17 mouse cellular contexts compared by ENCODE assay signal in the genomic region with DNA sequence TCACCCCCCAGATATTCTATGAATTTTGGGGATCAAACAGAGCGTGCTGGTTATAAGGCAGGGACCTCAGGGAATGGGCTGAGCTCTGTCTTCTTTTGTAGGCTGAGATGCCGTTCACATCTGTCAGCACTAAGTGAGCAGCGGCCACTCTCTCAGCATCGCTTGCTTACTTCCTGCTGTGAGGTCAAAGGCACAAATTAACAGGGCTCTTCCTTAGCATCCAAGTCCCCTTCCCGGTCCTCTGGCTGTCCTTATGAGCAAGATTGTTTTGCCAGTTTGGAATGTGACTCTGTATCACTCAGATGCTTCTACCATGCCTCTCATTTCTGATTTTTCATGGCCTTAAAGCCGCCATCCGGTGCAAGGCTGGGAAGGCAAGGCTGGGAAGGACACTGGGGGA.
A peak's percentile ranks its signal among the peaks of the same experiment; 100 is the strongest.
DNase-seq lines count a peak whose midpoint lies in the region; ATAC-seq lines count a peak whose summit lies in the region.
"Had no signal": no experiment of that assay in that cellular context is flagged by ENCODE, and none has a peak within 500 bp of the region (broad histone marks: within the 10 kb centered on the region; RNA-seq: fewer than 3 reads in every experiment).

No protein-coding gene starts in this region.

- H3K4me2 ChIP-seq in midbrain, embryonic 11.5 days = no peak overlapping the region
- no peak overlapping the region for H3K4me2 ChIP-seq in midbrain, embryonic 16.5 days (ENCODE audit: low read length)
- no peak overlapping the region for H3K4me2 ChIP-seq in forebrain, embryonic 16.5 days (ENCODE audit: low read length)
- H3K4me2 ChIP-seq: embryonic facial prominence, embryonic 12.5 days; forebrain, embryonic 12.5 days; heart, embryonic 12.5 days; hindbrain, embryonic 15.5 days had no signal

- ATAC-seq in midbrain, embryonic 11.5 days (ENCODE audit: low FRiP score) = no peak
- no peak for ATAC-seq in midbrain, embryonic 16.5 days
- no peak for ATAC-seq in forebrain, embryonic 16.5 days
- ATAC-seq: forebrain, postnatal 0 days; inflammation-experienced regulatory T-cells, adult 6 months had no signal

- no peaks in the 10 kb centered on the region; the same call in 1 of the 2 replicates for H3K27me3 ChIP-seq in midbrain, embryonic 11.5 days (ENCODE audit: control insufficient read depth, insufficient read depth, low read length)
- H3K27me3 ChIP-seq in midbrain, embryonic 16.5 days (ENCODE audit: control insufficient read depth, insufficient read depth, low read depth, low read length) = no peaks in the 10 kb centered on the region; the same call in 1 of the 2 replicates
- no peaks in the 10 kb centered on the region for H3K27me3 ChIP-seq in forebrain, embryonic 16.5 days (replicated peaks; ENCODE audit: control insufficient read depth, insufficient read depth, low read length)
- H3K27me3 ChIP-seq: embryonic facial prominence, embryonic 12.5 days had no signal

- no peaks in the 10 kb centered on the region; the same call in 1 of the 2 replicates for H3K9me3 ChIP-seq in midbrain, embryonic 11.5 days (ENCODE audit: control insufficient read depth, low read length)
- H3K9me3 ChIP-seq in midbrain, embryonic 16.5 days (replicated peaks; ENCODE audit: control insufficient read depth, low read length, poor library complexity, severe bottlenecking) = no peaks in the 10 kb centered on the region
- H3K9me3 ChIP-seq in forebrain, embryonic 16.5 days (ENCODE audit: control insufficient read depth, low read length) = no peaks in the 10 kb centered on the region
- H3K9me3 ChIP-seq: embryonic facial prominence, embryonic 12.5 days; forebrain, embryonic 12.5 days; heart, embryonic 12.5 days; hindbrain, embryonic 15.5 days had no signal

- H3K9ac ChIP-seq in midbrain, embryonic 11.5 days (ENCODE audit: low read length) = no peak overlapping the region
- no peak overlapping the region for H3K9ac ChIP-seq in midbrain, embryonic 16.5 days (ENCODE audit: low read depth, low read length)
- H3K9ac ChIP-seq in forebrain, embryonic 16.5 days (replicated peaks; ENCODE audit: low read depth, low read length) = no peak overlapping the region
- H3K9ac ChIP-seq: embryonic facial prominence, embryonic 12.5 days; forebrain, embryonic 12.5 days; forebrain, postnatal 0 days; heart, embryonic 12.5 days; hindbrain, embryonic 15.5 days had no signal

- DNase-seq in midbrain, embryonic 11.5 days (ENCODE audit: low spot score, missing footprints) = peak; percentile 84
- DNase-seq in embryo, embryonic 10.5 days (ENCODE audit: low spot score) = peak; percentile 55
- DNase-seq in embryo, embryonic 9.5 days (ENCODE audit: extremely low spot score) = peak; percentile 17
- DNase-seq in retina, embryonic 14.5 days (ENCODE audit: low spot score) = peak; percentile 75
- DNase-seq in heart, adult 18-20 months = no peak
- DNase-seq: adrenal gland, adult 8-10 months; cerebellum, adult 11 months; cerebellum, adult 8-10 months; cerebellum, postnatal 14 days; forebrain, postnatal 0 days had no signal

- 37% methylated on average over 7 of the region's 7 CpGs for WGBS in midbrain, embryonic 11.5 days
- 39% methylated on average over 7 of the region's 7 CpGs for WGBS in midbrain, embryonic 16.5 days
- 55% methylated on average over 7 of the region's 7 CpGs for WGBS in forebrain, embryonic 16.5 days

- no peak overlapping the region for H3K27ac ChIP-seq in midbrain, embryonic 11.5 days (ENCODE audit: low read depth, low read length)
- no peak overlapping the region for H3K27ac ChIP-seq in midbrain, embryonic 16.5 days (ENCODE audit: low read length)
- no peak overlapping the region for H3K27ac ChIP-seq in forebrain, embryonic 16.5 days (ENCODE audit: low read length)
- H3K27ac ChIP-seq: embryonic facial prominence, embryonic 12.5 days; forebrain, embryonic 12.5 days; hindbrain, embryonic 15.5 days had no signal

- H3K4me3 ChIP-seq in midbrain, embryonic 11.5 days (ENCODE audit: low read depth, low read length) = no peak overlapping the region
- H3K4me3 ChIP-seq in midbrain, embryonic 16.5 days (ENCODE audit: low read depth, low read length) = no peak overlapping the region
- H3K4me3 ChIP-seq in forebrain, embryonic 16.5 days (replicated peaks; ENCODE audit: low read length) = no peak overlapping the region
- H3K4me3 ChIP-seq: embryonic facial prominence, embryonic 12.5 days; forebrain, embryonic 12.5 days; heart, embryonic 12.5 days; hindbrain, embryonic 15.5 days had no signal

- no peaks in the 10 kb centered on the region for H3K36me3 ChIP-seq in midbrain, embryonic 11.5 days (ENCODE audit: control insufficient read depth, insufficient read depth, low read length)
- H3K36me3 ChIP-seq in midbrain, embryonic 16.5 days (ENCODE audit: control insufficient read depth, insufficient read depth, low read length) = no peaks in the 10 kb centered on the region
- no peaks in the 10 kb centered on the region for H3K36me3 ChIP-seq in forebrain, embryonic 16.5 days (ENCODE audit: control insufficient read depth, insufficient read depth)
- H3K36me3 ChIP-seq: embryonic facial prominence, embryonic 12.5 days; forebrain, embryonic 12.5 days; heart, embryonic 12.5 days; hindbrain, embryonic 15.5 days had no signal

- peaks cover 5% of the 10 kb centered on the region; the same call in 1 of the 2 replicates for H3K4me1 ChIP-seq in midbrain, embryonic 11.5 days (ENCODE audit: control insufficient read depth, insufficient read depth, low read length)
- no peaks in the 10 kb centered on the region for H3K4me1 ChIP-seq in midbrain, embryonic 16.5 days (ENCODE audit: control insufficient read depth, insufficient read depth, low read length)
- H3K4me1 ChIP-seq in forebrain, embryonic 16.5 days (replicated peaks; ENCODE audit: control insufficient read depth, insufficient read depth, low read length) = 0 out of 2 replicates have a peak, but pooled peaks cover 2% of the 10 kb centered on the region
- H3K4me1 ChIP-seq: hindbrain, embryonic 15.5 days had no signal

Comparison
In these comparisons a context has a peak if more than half of its experiments do, and no peak if none do; other contexts are left out.
1. DNase-seq: peak in midbrain, embryonic 11.5 days (single experiment), embryo, embryonic 10.5 days (single experiment), embryo, embryonic 9.5 days (single experiment) and retina, embryonic 14.5 days (single experiment); none in heart, adult 18-20 months (0 of 2).